ENCODE assay signal across 8 mouse cellular contexts in genomic region chr5:23224759-23225536, GRCm38 (mm10).
DNase-seq lines count a peak whose midpoint lies in the region; ATAC-seq lines count a peak whose summit lies in the region.

No protein-coding gene starts in this region.

- DNase-seq in kidney, adult 18-20 months, result peak; percentile 46
- no peak for DNase-seq in kidney, adult 11 months
- DNase-seq in c-Kit-positive CD71-negative TER-119-negative erythroid progenitor cells, embryonic 14.5 days (ENCODE audit: low read depth), result peak; percentile 49
- DNase-seq in forebrain, embryonic 11.5 days (ENCODE audit: low spot score), result peak; percentile 79
- peak; percentile 67 for DNase-seq in hindbrain, embryonic 10.5 days (ENCODE audit: low spot score)
- peak; percentile 60 to 69 for DNase-seq in left cerebral cortex, postnatal 10 days (ENCODE audit: extremely low spot score in 1 of 2, low spot score in 2 of 2)
- peak; percentile 73 for DNase-seq in midbrain, embryonic 10.5 days (ENCODE audit: low spot score)
- peak; percentile 56 for DNase-seq in splenic B cell, adult 2 months (ENCODE audit: low read depth, low spot score)

- WGBS in forebrain, embryonic 11.5 days, result 20% methylated on average over 14 of the region's 14 CpGs
- WGBS in hindbrain, embryonic 10.5 days, result 26% methylated on average over 14 of the region's 14 CpGs
- WGBS in midbrain, embryonic 10.5 days, result 24% methylated on average over 14 of the region's 14 CpGs

- H3K4me3 ChIP-seq in forebrain, embryonic 11.5 days (ENCODE audit: low read depth, low read length), result peak overlapping the region; percentile 20
- peak overlapping the region; percentile 47 for H3K4me3 ChIP-seq in hindbrain, embryonic 10.5 days
- H3K4me3 ChIP-seq in midbrain, embryonic 10.5 days, result peak overlapping the region; percentile 47

- peak overlapping the region; percentile 47 for H3K4me2 ChIP-seq in forebrain, embryonic 11.5 days (ENCODE audit: low read depth, low read length, severe bottlenecking)

- peak; percentile 81 for ATAC-seq in forebrain, embryonic 11.5 days (replicated peaks; ENCODE audit: low FRiP score)

- no peaks in the 10 kb centered on the region for H3K4me1 ChIP-seq in forebrain, embryonic 11.5 days (replicated peaks; ENCODE audit: control insufficient read depth, insufficient read depth, low read length)
- peaks cover 13% of the 10 kb centered on the region for H3K4me1 ChIP-seq in hindbrain, embryonic 10.5 days (replicated peaks)
- H3K4me1 ChIP-seq in midbrain, embryonic 10.5 days, result peaks cover 6% of the 10 kb centered on the region; the same call in 1 of the 2 replicates

- H3K36me3 ChIP-seq in forebrain, embryonic 11.5 days (ENCODE audit: control insufficient read depth, insufficient read depth, low read length), result no peaks in the 10 kb centered on the region
- H3K36me3 ChIP-seq in hindbrain, embryonic 10.5 days, result no peaks in the 10 kb centered on the region
- H3K36me3 ChIP-seq in midbrain, embryonic 10.5 days, result no peaks in the 10 kb centered on the region
- H3K36me3 ChIP-seq in splenic B cell, adult 2 months (ENCODE audit: control insufficient read depth, insufficient read depth, low read length, poor library complexity, severe bottlenecking), result no peaks in the 10 kb centered on the region

- H3K9ac ChIP-seq in forebrain, embryonic 11.5 days (ENCODE audit: low read length), result peak overlapping the region; percentile 51

- H3K27me3 ChIP-seq in forebrain, embryonic 11.5 days (ENCODE audit: control insufficient read depth, insufficient read depth, low read length), result no peaks in the 10 kb centered on the region
- no peaks in the 10 kb centered on the region for H3K27me3 ChIP-seq in hindbrain, embryonic 10.5 days (ENCODE audit: insufficient read depth, poor library complexity, severe bottlenecking)
- H3K27me3 ChIP-seq in midbrain, embryonic 10.5 days (ENCODE audit: low read depth, poor library complexity, severe bottlenecking), result no peaks in the 10 kb centered on the region
- no peaks in the 10 kb centered on the region for H3K27me3 ChIP-seq in splenic B cell, adult 2 months (ENCODE audit: control insufficient read depth, insufficient read depth, low read length, poor library complexity, severe bottlenecking)

- H3K27ac ChIP-seq in forebrain, embryonic 11.5 days (ENCODE audit: low read depth, low read length), result no peak overlapping the region
- peak overlapping the region; percentile 76 for H3K27ac ChIP-seq in hindbrain, embryonic 10.5 days
- H3K27ac ChIP-seq in midbrain, embryonic 10.5 days (replicated peaks), result peak overlapping the region; percentile 75

- intact Hi-C loops in left cerebral cortex, postnatal 10 days (cut with DNase I), result loop anchor here (5.0 kb wide), 2 partner anchors 478 to 583 kb away; partner anchors contain the start of gene Lhfpl3

- no peaks in the 10 kb centered on the region for H3K9me3 ChIP-seq in forebrain, embryonic 11.5 days (ENCODE audit: control insufficient read depth, low read length)
- H3K9me3 ChIP-seq in hindbrain, embryonic 10.5 days, result no peaks in the 10 kb centered on the region
- H3K9me3 ChIP-seq in midbrain, embryonic 10.5 days (replicated peaks), result no peaks in the 10 kb centered on the region
